In genomic region chr5:99541321-99541895, GRCm38 (mm10) we compare ENCODE assay signal across 10 mouse cellular contexts.
DNase-seq lines count a peak whose midpoint lies in the region; ATAC-seq and TF ChIP-seq lines count a peak whose summit lies in the region.
"Had no signal": no experiment of that assay in that cellular context is flagged by ENCODE, and none has a peak within 500 bp of the region (broad histone marks: within the 10 kb centered on the region; RNA-seq: fewer than 3 reads in every experiment).

No protein-coding gene starts in this region.

- no peak for TF ChIP-seq CTCF in lung, postnatal 0 days (IDR thresholded peaks at IDR 0.05)
- no peak for TF ChIP-seq CTCF in forebrain, postnatal 0 days (IDR thresholded peaks at IDR 0.05; ENCODE audit: low read depth)

- DNase-seq in forebrain, embryonic 14.5 days (ENCODE audit: low spot score): peak; percentile 63
- peak; percentile 7 for DNase-seq in right cerebral cortex, postnatal 4 days
- no peak for DNase-seq in right cerebral cortex, postnatal 25 days
- no peak for DNase-seq in embryo, embryonic 10.5 days (ENCODE audit: low spot score)
- DNase-seq in lung, postnatal 0 days (ENCODE audit: low spot score): no peak
- no peak for DNase-seq in forebrain, postnatal 0 days
- DNase-seq: lung, adult 2 months had no signal

- no peak overlapping the region for H3K4me3 ChIP-seq in forebrain, embryonic 14.5 days (ENCODE audit: low read depth, low read length)
- no peak overlapping the region for H3K4me3 ChIP-seq in forebrain, embryonic 12.5 days (replicated peaks)
- H3K4me3 ChIP-seq in liver, embryonic 12.5 days: peak overlapping the region; percentile 12; the same call in 1 of the 2 replicates
- H3K4me3 ChIP-seq in lung, postnatal 0 days (ENCODE audit: low read depth, low read length): no peak overlapping the region
- no peak overlapping the region for H3K4me3 ChIP-seq in forebrain, postnatal 0 days (ENCODE audit: low read depth, low read length)

- H3K4me1 ChIP-seq in forebrain, embryonic 14.5 days (ENCODE audit: control insufficient read depth, insufficient read depth, low read length): peaks cover 35% of the 10 kb centered on the region
- peaks cover 44% of the 10 kb centered on the region for H3K4me1 ChIP-seq in forebrain, embryonic 12.5 days
- peaks cover 40% of the 10 kb centered on the region for H3K4me1 ChIP-seq in liver, embryonic 12.5 days
- H3K4me1 ChIP-seq in lung, postnatal 0 days (ENCODE audit: insufficient read depth, low read depth, low read length): no peaks in the 10 kb centered on the region
- H3K4me1 ChIP-seq in forebrain, postnatal 0 days (ENCODE audit: insufficient read depth): 0 out of 2 replicates have a peak, but pooled peaks cover 7% of the 10 kb centered on the region

- H3K9me3 ChIP-seq in forebrain, embryonic 14.5 days (replicated peaks; ENCODE audit: control insufficient read depth, low read length): no peaks in the 10 kb centered on the region
- H3K9me3 ChIP-seq in forebrain, embryonic 12.5 days: no peaks in the 10 kb centered on the region
- no peaks in the 10 kb centered on the region for H3K9me3 ChIP-seq in liver, embryonic 12.5 days (replicated peaks)
- H3K9me3 ChIP-seq in lung, postnatal 0 days (ENCODE audit: low read length): no peaks in the 10 kb centered on the region
- H3K9me3 ChIP-seq in forebrain, postnatal 0 days (ENCODE audit: low read length): no peaks in the 10 kb centered on the region

- 19% methylated on average over 11 of the region's 11 CpGs for WGBS in forebrain, embryonic 14.5 days
- WGBS in forebrain, embryonic 12.5 days: 28% methylated on average over 11 of the region's 11 CpGs
- WGBS in liver, embryonic 12.5 days (ENCODE audit: insufficient replicate concordance): 43% methylated on average over 11 of the region's 11 CpGs
- 41% methylated on average over 11 of the region's 11 CpGs for WGBS in lung, postnatal 0 days
- 21% methylated on average over 11 of the region's 11 CpGs for WGBS in forebrain, postnatal 0 days

- H3K27ac ChIP-seq in forebrain, embryonic 14.5 days (ENCODE audit: low read depth, low read length): no peak overlapping the region
- H3K27ac ChIP-seq in forebrain, embryonic 12.5 days: no peak overlapping the region
- H3K27ac ChIP-seq in liver, embryonic 12.5 days: peak overlapping the region; percentile 64; the same call in 1 of the 2 replicates
- H3K27ac ChIP-seq in lung, postnatal 0 days (ENCODE audit: low read length): no peak overlapping the region
- no peak overlapping the region for H3K27ac ChIP-seq in forebrain, postnatal 0 days (ENCODE audit: low read depth, low read length)

- H3K36me3 ChIP-seq in forebrain, embryonic 14.5 days (ENCODE audit: control insufficient read depth, insufficient read depth, low read length): no peaks in the 10 kb centered on the region
- H3K36me3 ChIP-seq in forebrain, embryonic 12.5 days (replicated peaks): no peaks in the 10 kb centered on the region
- H3K36me3 ChIP-seq in liver, embryonic 12.5 days: no peaks in the 10 kb centered on the region
- no peaks in the 10 kb centered on the region for H3K36me3 ChIP-seq in lung, postnatal 0 days (ENCODE audit: insufficient read depth, low read length)
- H3K36me3 ChIP-seq in forebrain, postnatal 0 days (ENCODE audit: insufficient read depth): no peaks in the 10 kb centered on the region

- 0 out of 2 replicates have a peak, but pooled peaks cover 3% of the 10 kb centered on the region for H3K27me3 ChIP-seq in forebrain, embryonic 14.5 days (replicated peaks; ENCODE audit: control insufficient read depth, insufficient read depth, low read length)
- H3K27me3 ChIP-seq in forebrain, embryonic 12.5 days: peaks cover 34% of the 10 kb centered on the region
- H3K27me3 ChIP-seq in liver, embryonic 12.5 days (replicated peaks): no peaks in the 10 kb centered on the region
- H3K27me3 ChIP-seq in lung, postnatal 0 days (replicated peaks; ENCODE audit: insufficient read depth, low read length): no peaks in the 10 kb centered on the region
- H3K27me3 ChIP-seq in forebrain, postnatal 0 days (ENCODE audit: insufficient read depth, low read length): no peaks in the 10 kb centered on the region

- H3K4me2 ChIP-seq in forebrain, embryonic 14.5 days (ENCODE audit: low read length): no peak overlapping the region
- no peak overlapping the region for H3K4me2 ChIP-seq in forebrain, embryonic 12.5 days
- H3K4me2 ChIP-seq in liver, embryonic 12.5 days: peak overlapping the region; percentile 40
- H3K4me2 ChIP-seq in lung, postnatal 0 days (replicated peaks; ENCODE audit: low read depth, low read length): no peak overlapping the region
- H3K4me2 ChIP-seq in forebrain, postnatal 0 days (ENCODE audit: low read depth): no peak overlapping the region
- H3K4me2 ChIP-seq: heart, embryonic 11.5 days had no signal

- ATAC-seq in forebrain, embryonic 14.5 days: no peak
- no peak for ATAC-seq in forebrain, embryonic 12.5 days (ENCODE audit: low FRiP score)
- peak; percentile 73 for ATAC-seq in liver, embryonic 12.5 days
- no peak for ATAC-seq in lung, postnatal 0 days
- no peak for ATAC-seq in forebrain, postnatal 0 days

- no peak overlapping the region for H3K9ac ChIP-seq in forebrain, embryonic 14.5 days (ENCODE audit: low read length)
- no peak overlapping the region for H3K9ac ChIP-seq in forebrain, embryonic 12.5 days
- 0 out of 2 replicates have a peak overlapping the region, but pooled peaks have one; percentile 2 for H3K9ac ChIP-seq in liver, embryonic 12.5 days
- no peak overlapping the region for H3K9ac ChIP-seq in lung, postnatal 0 days (replicated peaks; ENCODE audit: low read depth)
- H3K9ac ChIP-seq in forebrain, postnatal 0 days: no peak overlapping the region

- no peak for TF ChIP-seq EP300 in lung, postnatal 0 days (IDR thresholded peaks at IDR 0.05)

Comparison
In these comparisons a context has a peak if more than half of its experiments do, and no peak if none do; other contexts are left out.
1. DNase-seq: peak in forebrain, embryonic 14.5 days (single experiment) and right cerebral cortex, postnatal 4 days (single experiment); none in right cerebral cortex, postnatal 25 days (single experiment), embryo, embryonic 10.5 days (single experiment), lung, postnatal 0 days (single experiment) and forebrain, postnatal 0 days (single experiment).